Mouse (Mus musculus) kidney, embryonic 16.5 days (tissue): ENCODE data around the gene P4hb. TPM values are rescaled to one million over a fixed set of nuclear protein-coding genes. Genes with fewer than 3 reads are reported as not detected.

Experiments used
- ATAC-seq: fragments of 200-750 bp; cut with Nextera tagmentation; 2 replicates; pipeline ENCODE4 v1.8.0; 2017; ENCODE audit warnings: moderate TSS enrichment; ENCODE audit not compliant: low FRiP score, low TSS enrichment
- H3K27ac ChIP-seq: fragments of 300-500 bp; sonication (generic); 2 replicates; pipeline ENCODE4 v1.5.1; 2014; ENCODE audit warnings: low read length
- H3K27me3 ChIP-seq: fragments of 300-500 bp; sonication (generic); 2 replicates; pipeline ENCODE4 v1.6.1; 2014; ENCODE audit warnings: low read length, control low read depth, mixed read lengths; ENCODE audit not compliant: insufficient read depth
- H3K36me3 ChIP-seq: fragments of 300-500 bp; sonication (generic); 2 replicates; pipeline ENCODE4 v1.6.1; 2014; ENCODE audit warnings: low read length, control low read depth, mixed read lengths; ENCODE audit not compliant: insufficient read depth
- H3K4me1 ChIP-seq: fragments of 300-500 bp; sonication (generic); 2 replicates; pipeline ENCODE4 v1.6.1; 2014; ENCODE audit warnings: low read length, control low read depth, mixed read lengths; ENCODE audit not compliant: insufficient read depth
- H3K4me2 ChIP-seq: fragments of 300-500 bp; sonication (generic); replicated peaks from 2 replicates; pipeline ENCODE4 v1.6.1; 2014; ENCODE audit warnings: low read depth, low read length
- H3K4me3 ChIP-seq: fragments of 300-500 bp; sonication (generic); 2 replicates; pipeline ENCODE4 v1.5.1; 2014; ENCODE audit warnings: mild to moderate bottlenecking, low read length
- H3K9ac ChIP-seq: fragments of 300-500 bp; sonication (generic); replicated peaks from 2 replicates; pipeline ENCODE4 v1.6.1; 2014; ENCODE audit warnings: low read length
- H3K9me3 ChIP-seq: fragments of 300-500 bp; sonication (generic); 2 replicates; pipeline ENCODE4 v1.6.1; 2016; ENCODE audit warnings: low read length, control low read depth
- WGBS: fragments of 180-500 bp; shearing (Covaris S2); extraction: QIAGEN DNeasy Blood & Tissue Kit; methylation state at CpG from one replicate; pipeline ENCODE4 v1.1.7; 2014; 5-methylcytosine and 5-hydroxymethylcytosine counted together
- polyA plus RNA-seq: library from polyadenylated mRNA; unstranded; fragments of >200 nt; fragmentation: Nextera tagmentation; extraction: Ambion mirVana; gene quantifications from 2 replicates; pipeline ENCODE4 v1.2.1, GENCODE M21; 2015

The P4hb gene
- polyA plus RNA-seq, 1 experiment from 2014 or later: 914 TPM

GRCm38 (mm10) chr11:120613481-120613972, 40.5 kb upstream of the P4hb start:
- Histone ChIP-seq H3K9ac (no peak overlapping the region), H3K9me3 (no peaks in the 10 kb centered on the region), H3K4me3 (no peak overlapping the region), H3K27me3 (no peaks in the 10 kb centered on the region), H3K36me3 (peaks cover 37% of the 10 kb centered on the region), H3K27ac (no peak overlapping the region), H3K4me1 (peaks cover 20% of the 10 kb centered on the region), H3K4me2 (no peak overlapping the region)
- ATAC-seq: no peak
- WGBS: 89% methylated on average over 10 of the region's 10 CpGs

- no peaks in the 10 kb centered on the region for H3K9me3 ChIP-seq
- ATAC-seq: peak; percentile 47; the same call in 1 of the 2 replicates
- no peak overlapping the region for H3K27ac ChIP-seq
- no peak overlapping the region for H3K4me2 ChIP-seq
- H3K27me3 ChIP-seq: no peaks in the 10 kb centered on the region
- H3K4me1 ChIP-seq: peaks cover 28% of the 10 kb centered on the region
- peaks cover 32% of the 10 kb centered on the region for H3K36me3 ChIP-seq
- no peak overlapping the region for H3K9ac ChIP-seq
- no peak overlapping the region for H3K4me3 ChIP-seq
- WGBS: 50% methylated on average over 5 of the region's 6 CpGs
Observed at GRCm38 (mm10) chr11:120612763-120613162, 39.7 kb upstream of the P4hb start.

- Histone ChIP-seq H3K4me2 (no peak overlapping the region), H3K9me3 (no peaks in the 10 kb centered on the region), H3K27me3 (no peaks in the 10 kb centered on the region), H3K36me3 (peaks cover 32% of the 10 kb centered on the region), H3K4me3 (no peak overlapping the region), H3K9ac (no peak overlapping the region), H3K27ac (no peak overlapping the region), H3K4me1 (peaks cover 25% of the 10 kb centered on the region)
- 81% methylated on average over 9 of the region's 9 CpGs for WGBS
- ATAC-seq: no peak
Observed at GRCm38 (mm10) chr11:120610477-120611046, 37.5 kb upstream of the P4hb start.

- Histone ChIP-seq H3K4me2 (peak overlapping the region; percentile 74), H3K4me3 (peak overlapping the region; percentile 44)
- peak; percentile 72 for ATAC-seq
Observed at GRCm38 (mm10) chr11:120609250-120609649, 36.2 kb upstream of the P4hb start.

GRCm38 (mm10) chr11:120608241-120609034, 35.4 kb upstream of the P4hb start, which contains the start of gene Npb:
TSS of gene Npb (plus strand) at chr11:120608477.
- H3K9me3 ChIP-seq: no peaks in the 10 kb centered on the region
- 3% methylated on average over 45 of the region's 45 CpGs for WGBS
- peak within 1 kb of the TSS; percentile 44 for H3K4me3 ChIP-seq
- H3K27me3 ChIP-seq: no peaks in the 10 kb centered on the region
- peaks cover 25% of the 10 kb centered on the region for H3K4me1 ChIP-seq
- H3K9ac ChIP-seq: peak within 1 kb of the TSS; percentile 69
- peaks cover 37% of the 10 kb centered on the region for H3K36me3 ChIP-seq
- ATAC-seq: 0 out of 2 replicates have a peak, but pooled peaks have one; percentile 29
- peak within 1 kb of the TSS; percentile 74 for H3K4me2 ChIP-seq
- H3K27ac ChIP-seq: peak within 1 kb of the TSS; percentile 51; the same call in 1 of the 2 replicates

More at GRCm38 (mm10) chr11:120609250-120609649, 36.2 kb upstream of the P4hb start:
- Histone ChIP-seq H3K36me3 (peaks cover 38% of the 10 kb centered on the region), H3K27ac (peak overlapping the region; percentile 51; the same call in 1 of the 2 replicates), H3K4me1 (peaks cover 25% of the 10 kb centered on the region), H3K9me3 (no peaks in the 10 kb centered on the region), H3K9ac (peak overlapping the region; percentile 69), H3K27me3 (no peaks in the 10 kb centered on the region)
- 34% methylated on average over 8 of the region's 8 CpGs for WGBS

- Histone ChIP-seq H3K4me2 (no peak overlapping the region), H3K9ac (no peak overlapping the region), H3K9me3 (no peaks in the 10 kb centered on the region), H3K36me3 (peaks cover 36% of the 10 kb centered on the region), H3K4me1 (peaks cover 25% of the 10 kb centered on the region), H3K27me3 (no peaks in the 10 kb centered on the region), H3K27ac (no peak overlapping the region; the same call in 1 of the 2 replicates), H3K4me3 (no peak overlapping the region)
- ATAC-seq: no peak
- WGBS: 72% methylated on average over 4 of the region's 4 CpGs
Observed at GRCm38 (mm10) chr11:120606764-120607163, 33.7 kb upstream of the P4hb start.

- no peak for ATAC-seq
- H3K9ac ChIP-seq: no peak overlapping the region
- no peak overlapping the region for H3K27ac ChIP-seq
- H3K27me3 ChIP-seq: no peaks in the 10 kb centered on the region
- H3K9me3 ChIP-seq: no peaks in the 10 kb centered on the region
- H3K36me3 ChIP-seq: peaks cover 34% of the 10 kb centered on the region
- no peak overlapping the region for H3K4me3 ChIP-seq
- WGBS: 88% methylated on average over 7 of the region's 7 CpGs
- H3K4me2 ChIP-seq: no peak overlapping the region
- H3K4me1 ChIP-seq: peaks cover 25% of the 10 kb centered on the region
Observed at GRCm38 (mm10) chr11:120605667-120606066, 32.6 kb upstream of the P4hb start.

- Histone ChIP-seq H3K27me3 (no peaks in the 10 kb centered on the region), H3K4me3 (no peak overlapping the region), H3K4me2 (no peak overlapping the region), H3K36me3 (peaks cover 33% of the 10 kb centered on the region), H3K9me3 (no peaks in the 10 kb centered on the region), H3K9ac (no peak overlapping the region), H3K27ac (no peak overlapping the region), H3K4me1 (peaks cover 22% of the 10 kb centered on the region)
- no peak for ATAC-seq
- 81% methylated on average over 2 of the region's 2 CpGs for WGBS
Observed at GRCm38 (mm10) chr11:120603545-120603944, 30.5 kb upstream of the P4hb start.

- no peaks in the 10 kb centered on the region for H3K27me3 ChIP-seq
- peaks cover 41% of the 10 kb centered on the region for H3K36me3 ChIP-seq
- no peaks in the 10 kb centered on the region for H3K9me3 ChIP-seq
- no peak overlapping the region for H3K4me3 ChIP-seq
- no peak overlapping the region for H3K4me2 ChIP-seq
- 95% methylated on average over 3 of the region's 3 CpGs for WGBS
- no peak overlapping the region for H3K27ac ChIP-seq
- peaks cover 18% of the 10 kb centered on the region for H3K4me1 ChIP-seq
- no peak overlapping the region for H3K9ac ChIP-seq
- no peak for ATAC-seq
Observed at GRCm38 (mm10) chr11:120600716-120601115, 27.7 kb upstream of the P4hb start.
